Mouse (Mus musculus) cerebellum, adult 18-20 months (tissue): ENCODE data around the gene Gm17581.

Experiments
- DNase-seq, 2 experiments: peaks; one replicate each; pipeline ENCODE4 v3.0.0; 2021

Gm17581 gene

GRCm38 (mm10) chr2:155687746-155688145 is 47.9 kb downstream of the Gm17581 start:
- DNase-seq = no peak

GRCm38 (mm10) chr2:155686572-155686971 is 49.1 kb downstream of the Gm17581 start:
- no peak for DNase-seq
